Mouse (Mus musculus) ES-Bruce4 (cell line): ENCODE measurements around the gene Cyp4a14.

Source experiments
- CTCF ChIP-seq: IDR thresholded peaks from one replicate; pipeline ENCODE4 v1.8.1; 2011; ENCODE audit warnings: low read depth, low read length
- EP300 ChIP-seq: IDR thresholded peaks from 2 replicates; pipeline ENCODE4 v1.6.1; 2011; ENCODE audit warnings: low read depth, low read length; ENCODE audit not compliant: insufficient read depth
- POLR2A ChIP-seq: IDR thresholded peaks from one replicate; pipeline ENCODE4 v1.8.1; 2011; ENCODE audit warnings: low read length; ENCODE audit not compliant: insufficient read depth

GRCm38 (mm10) chr4:115519444-115519843 lies 23.5 kb upstream of the Cyp4a14 start:
- TF ChIP-seq CTCF: no peak
- TF ChIP-seq EP300: no peak
- TF ChIP-seq POLR2A: no peak
